Mouse (Mus musculus) embryonic facial prominence, embryonic 14.5 days (tissue): ENCODE measurements around the gene Stard10. TPM values are rescaled to one million over a fixed set of nuclear protein-coding genes. Genes with fewer than 3 reads are reported as not detected.

Source experiments
- ATAC-seq: fragments of 200-750 bp; cut with Nextera tagmentation; 2 replicates; pipeline ENCODE4 v1.8.0; 2017; ENCODE audit warnings: low read depth, moderate number of reproducible peaks, moderate TSS enrichment
- DNase-seq: peaks from one replicate; pipeline ENCODE4 v3.0.0-alpha.2; 2015; ENCODE audit warnings: low spot score
- H3K27ac ChIP-seq: fragments of 300-500 bp; sonication (generic); replicated peaks from 2 replicates; pipeline ENCODE4 v1.5.1; 2014; ENCODE audit warnings: low read depth, mild to moderate bottlenecking, low read length, moderate library complexity
- H3K27me3 ChIP-seq: fragments of 300-500 bp; sonication (generic); replicated peaks from 2 replicates; pipeline ENCODE4 v1.6.1; 2014; ENCODE audit warnings: low read length; ENCODE audit not compliant: control insufficient read depth, insufficient read depth
- H3K36me3 ChIP-seq: fragments of 300-500 bp; sonication (generic); 2 replicates; pipeline ENCODE4 v1.6.1; 2014; ENCODE audit warnings: low read length, mixed read lengths; ENCODE audit not compliant: control insufficient read depth, insufficient read depth
- H3K4me1 ChIP-seq: fragments of 300-500 bp; sonication (generic); 2 replicates; pipeline ENCODE4 v1.6.1; 2014; ENCODE audit warnings: antibody characterized with exemption, low read length; ENCODE audit not compliant: control insufficient read depth, insufficient read depth
- H3K4me2 ChIP-seq: fragments of 300-500 bp; sonication (generic); 2 replicates; pipeline ENCODE4 v1.6.1; 2014; ENCODE audit warnings: low read depth, mild to moderate bottlenecking, low read length, moderate library complexity, mixed read lengths
- H3K4me3 ChIP-seq: fragments of 300-500 bp; sonication (generic); 2 replicates; pipeline ENCODE4 v1.5.1; 2014; ENCODE audit warnings: low read depth, mild to moderate bottlenecking, low read length
- H3K9ac ChIP-seq: fragments of 300-500 bp; sonication (generic); 2 replicates; pipeline ENCODE4 v1.6.1; 2014; ENCODE audit warnings: low read depth, mild to moderate bottlenecking, low read length, moderate library complexity, mixed read lengths
- H3K9me3 ChIP-seq: fragments of 300-500 bp; sonication (generic); 2 replicates; pipeline ENCODE4 v1.6.1; 2016; ENCODE audit warnings: low read length; ENCODE audit not compliant: control insufficient read depth
- WGBS: fragments of 180-500 bp; shearing (Covaris S2); extraction: QIAGEN DNeasy Blood & Tissue Kit; methylation state at CpG from one replicate; pipeline ENCODE4 v1.1.7; 2014; 5-methylcytosine and 5-hydroxymethylcytosine counted together
- polyA plus RNA-seq: library from polyadenylated mRNA; unstranded; fragments of >200 nt; fragmentation: Nextera tagmentation; extraction: Ambion mirVana; gene quantifications from 2 replicates; pipeline ENCODE4 v1.2.1, GENCODE M21; 2014

The Stard10 gene
- polyA plus RNA-seq, 1 experiment from 2014 or later, result 21.5 TPM

DNA sequence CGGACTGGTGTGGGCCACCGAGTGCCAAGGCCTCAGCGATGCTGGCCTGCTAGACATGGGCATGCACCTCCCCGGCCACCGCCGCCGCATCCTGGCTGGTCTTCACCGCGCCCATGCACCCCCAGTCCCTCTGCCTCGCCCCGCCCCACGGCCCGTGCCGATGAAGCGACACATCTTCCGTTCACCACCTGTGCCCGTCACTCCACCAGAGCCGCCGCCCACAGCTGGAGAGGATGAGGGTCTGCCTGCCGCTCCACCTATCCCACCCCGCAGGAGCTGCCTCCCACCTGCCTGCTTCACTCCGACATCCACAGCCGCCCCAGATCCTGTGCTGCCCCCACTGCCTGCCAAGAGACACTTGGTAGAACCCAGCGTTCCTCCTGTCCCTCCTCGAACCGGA is 56.2 kb downstream of the Stard10 start:
- Histone ChIP-seq H3K4me1 (peaks cover 2% of the 10 kb centered on the region; the same call in 1 of the 2 replicates), H3K27me3 (no peaks in the 10 kb centered on the region), H3K4me2 (no peak overlapping the region), H3K9ac (no peak overlapping the region), H3K36me3 (no peaks in the 10 kb centered on the region), H3K27ac (no peak overlapping the region), H3K9me3 (no peaks in the 10 kb centered on the region), H3K4me3 (no peak overlapping the region)
- DNase-seq, result no peak
- 84% methylated on average over 17 of the region's 26 CpGs for WGBS
- peak; percentile 15; the same call in 1 of the 2 replicates for ATAC-seq

DNA sequence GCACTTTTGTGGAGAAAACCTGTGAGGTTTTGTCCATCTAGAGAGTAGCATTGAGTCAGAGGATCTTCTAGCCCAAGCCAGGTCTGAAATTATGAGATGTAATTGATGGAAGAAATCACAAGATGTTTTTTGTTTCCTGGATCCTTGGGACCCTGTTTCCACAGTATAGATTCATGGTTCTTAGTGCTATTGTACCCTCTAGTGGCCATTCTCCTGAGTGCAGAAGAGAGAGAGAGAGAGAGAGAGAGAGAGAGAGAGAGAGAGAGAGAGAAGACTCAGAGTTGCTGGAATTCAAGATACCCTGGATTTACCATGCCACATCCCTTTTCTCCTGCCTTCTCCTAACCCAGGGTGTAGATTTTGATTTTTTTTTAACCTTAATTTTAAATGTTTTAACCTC is 57.3 kb downstream of the Stard10 start:
- ATAC-seq (peak; percentile 42; the same call in 1 of the 2 replicates), DNase-seq (peak; percentile 83)
- Histone ChIP-seq H3K27me3 (no peaks in the 10 kb centered on the region), H3K27ac (no peak overlapping the region), H3K9me3 (no peaks in the 10 kb centered on the region), H3K4me3 (no peak overlapping the region), H3K9ac (no peak overlapping the region), H3K4me1 (peaks cover 5% of the 10 kb centered on the region; the same call in 1 of the 2 replicates), H3K4me2 (no peak overlapping the region), H3K36me3 (no peaks in the 10 kb centered on the region)

DNA sequence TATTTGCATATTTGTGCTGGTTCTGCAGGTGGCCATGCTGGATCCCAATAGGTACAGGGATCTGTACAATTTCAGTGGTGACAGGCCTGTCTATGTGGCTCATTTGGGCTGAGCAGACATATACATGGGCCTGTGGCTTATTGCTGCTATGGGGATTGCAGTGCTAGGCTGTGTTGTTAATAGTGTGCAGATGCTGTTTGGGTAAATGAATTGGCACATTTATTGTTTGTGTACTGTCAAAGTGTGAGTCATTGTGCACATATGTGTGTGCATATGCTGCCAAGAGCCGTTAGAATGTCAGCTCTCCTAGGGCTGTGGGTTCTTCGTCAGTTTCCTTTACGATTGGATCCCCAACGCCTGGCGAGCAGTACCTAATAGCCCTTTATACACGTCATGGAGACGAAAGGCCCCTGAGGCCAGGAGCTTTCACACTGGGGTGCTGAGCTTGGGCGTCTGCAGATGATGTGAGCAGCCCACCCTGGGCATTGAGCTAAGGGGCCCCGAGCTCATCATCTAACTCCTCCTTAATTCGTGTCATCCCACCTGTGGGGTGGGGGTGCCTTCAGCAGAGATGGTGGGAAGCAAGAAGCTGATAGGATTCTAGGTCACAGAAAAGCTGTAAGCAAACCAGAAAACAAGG is 59.9 kb downstream of the Stard10 start:
- H3K36me3 ChIP-seq, result no peaks in the 10 kb centered on the region
- ATAC-seq (peak; percentile 3; the same call in 1 of the 2 replicates), DNase-seq (peak; percentile 56)
- H3K27me3 ChIP-seq, result no peaks in the 10 kb centered on the region
- H3K4me2 ChIP-seq, result no peak overlapping the region
- 71% methylated on average over 10 of the region's 10 CpGs for WGBS
- H3K4me1 ChIP-seq, result peaks cover 5% of the 10 kb centered on the region; the same call in 1 of the 2 replicates
- no peak overlapping the region for H3K9ac ChIP-seq
- no peaks in the 10 kb centered on the region for H3K9me3 ChIP-seq
- no peak overlapping the region for H3K4me3 ChIP-seq
- no peak overlapping the region for H3K27ac ChIP-seq

DNA sequence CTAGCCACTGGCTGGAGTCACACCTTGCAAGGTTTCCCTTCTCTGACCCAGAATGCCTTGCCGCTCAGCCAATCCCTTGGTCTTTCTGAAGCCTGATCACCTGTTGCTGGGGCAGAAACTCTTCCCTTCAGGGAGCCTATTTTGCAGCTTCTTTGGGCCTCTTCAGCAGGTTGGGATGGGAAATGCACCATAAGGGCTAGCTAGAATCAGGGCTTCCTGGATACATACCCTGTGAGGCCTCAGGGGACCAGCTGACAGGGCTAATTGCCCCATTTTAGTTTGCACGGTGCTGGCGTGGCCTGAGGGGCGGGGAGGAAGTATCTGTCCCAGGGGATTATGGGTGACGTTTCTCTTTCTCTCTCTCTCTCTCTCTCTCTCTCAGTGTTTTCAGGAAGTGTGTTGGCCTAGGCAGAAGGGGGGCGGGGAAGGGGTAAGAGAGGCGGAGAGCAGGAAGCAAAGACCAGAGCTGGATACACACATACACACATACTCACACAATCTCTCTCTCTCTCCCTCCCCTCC is 60.9 kb downstream of the Stard10 start:
- no peaks in the 10 kb centered on the region for H3K27me3 ChIP-seq
- no peaks in the 10 kb centered on the region for H3K9me3 ChIP-seq
- peak overlapping the region; percentile 19; the same call in 1 of the 2 replicates for H3K4me3 ChIP-seq
- H3K4me1 ChIP-seq, result peaks cover 5% of the 10 kb centered on the region; the same call in 1 of the 2 replicates
- H3K36me3 ChIP-seq, result no peaks in the 10 kb centered on the region
- ATAC-seq (peak; percentile 72), DNase-seq (peak; percentile 81)
- peak overlapping the region; percentile 43; the same call in 1 of the 2 replicates for H3K9ac ChIP-seq
- H3K27ac ChIP-seq, result peak overlapping the region; percentile 71
- H3K4me2 ChIP-seq, result peak overlapping the region; percentile 42
- WGBS, result 17% methylated on average over 7 of the region's 7 CpGs

DNA sequence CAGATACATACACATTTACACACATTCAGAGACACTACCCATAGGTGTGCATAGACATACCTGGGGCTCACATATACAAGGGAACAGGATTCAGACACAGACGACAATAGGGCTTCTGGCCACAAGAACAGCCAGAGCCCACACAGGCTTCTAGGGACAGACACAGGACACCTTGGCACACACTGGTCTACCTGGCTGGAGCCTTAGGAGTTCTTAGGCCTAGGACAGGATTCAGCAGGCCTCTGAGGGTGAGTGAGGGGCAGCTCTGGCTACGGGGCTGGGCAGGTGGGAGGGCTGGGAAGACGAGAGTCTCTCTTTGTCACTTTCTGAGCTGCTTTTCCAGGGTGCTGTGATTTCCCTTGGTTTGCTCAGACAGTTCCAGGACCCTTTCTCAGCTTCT is 61.4 kb downstream of the Stard10 start:
- WGBS, result 40% methylated on average over 3 of the region's 3 CpGs
- no peak for ATAC-seq
- DNase-seq, result no peak

DNA sequence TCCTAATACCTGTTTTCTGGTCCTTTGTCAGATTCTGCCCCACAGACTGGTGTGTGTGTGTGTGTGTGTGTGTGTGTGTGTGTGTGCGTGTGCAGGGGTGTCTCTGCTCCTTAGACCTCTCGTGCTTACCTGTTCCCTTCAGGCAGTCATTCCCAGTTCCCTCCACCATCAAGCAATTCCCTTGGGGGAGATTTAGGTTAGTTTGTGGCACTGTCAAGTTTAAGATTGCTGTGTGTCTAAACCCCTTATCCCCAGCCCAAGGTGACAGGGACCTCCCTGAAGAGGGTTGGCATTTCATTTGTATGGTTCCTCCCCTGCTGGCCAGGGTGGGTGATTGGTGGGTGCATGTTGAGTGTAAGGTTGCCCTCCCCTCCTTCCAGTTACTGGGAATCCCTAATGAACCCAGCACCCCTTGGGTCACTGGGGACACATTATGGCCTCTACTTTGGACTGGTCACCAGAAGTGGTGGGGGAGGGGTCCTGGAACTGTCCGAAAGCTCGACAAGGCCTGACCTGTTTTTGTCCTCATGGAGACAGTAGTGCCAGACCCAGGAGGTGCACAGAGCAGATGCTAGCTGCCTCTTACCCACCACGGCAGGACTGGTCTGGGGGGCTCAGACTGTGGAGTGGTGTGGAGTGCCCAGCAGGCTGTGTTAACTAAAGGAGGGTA is 62.0 kb downstream of the Stard10 start:
- peaks cover 5% of the 10 kb centered on the region; the same call in 1 of the 2 replicates for H3K4me1 ChIP-seq
- H3K9ac ChIP-seq, result peak overlapping the region; percentile 43
- ATAC-seq (no peak), DNase-seq (no peak)
- H3K4me2 ChIP-seq, result peak overlapping the region; percentile 42
- H3K36me3 ChIP-seq, result no peaks in the 10 kb centered on the region
- WGBS, result 46% methylated on average over 5 of the region's 5 CpGs
- H3K9me3 ChIP-seq, result no peaks in the 10 kb centered on the region
- H3K27ac ChIP-seq, result peak overlapping the region; percentile 71; the same call in 1 of the 2 replicates
- no peak overlapping the region for H3K4me3 ChIP-seq
- no peaks in the 10 kb centered on the region for H3K27me3 ChIP-seq

More for the DNA sequence above, 61.4 kb downstream of the Stard10 start:
- H3K4me3 ChIP-seq, result peak overlapping the region; percentile 19; the same call in 1 of the 2 replicates
- peak overlapping the region; percentile 43 for H3K9ac ChIP-seq
- peak overlapping the region; percentile 71 for H3K27ac ChIP-seq
- H3K36me3 ChIP-seq, result no peaks in the 10 kb centered on the region
- H3K4me2 ChIP-seq, result peak overlapping the region; percentile 42
- H3K9me3 ChIP-seq, result no peaks in the 10 kb centered on the region
- no peaks in the 10 kb centered on the region for H3K27me3 ChIP-seq
- peaks cover 5% of the 10 kb centered on the region; the same call in 1 of the 2 replicates for H3K4me1 ChIP-seq

DNA sequence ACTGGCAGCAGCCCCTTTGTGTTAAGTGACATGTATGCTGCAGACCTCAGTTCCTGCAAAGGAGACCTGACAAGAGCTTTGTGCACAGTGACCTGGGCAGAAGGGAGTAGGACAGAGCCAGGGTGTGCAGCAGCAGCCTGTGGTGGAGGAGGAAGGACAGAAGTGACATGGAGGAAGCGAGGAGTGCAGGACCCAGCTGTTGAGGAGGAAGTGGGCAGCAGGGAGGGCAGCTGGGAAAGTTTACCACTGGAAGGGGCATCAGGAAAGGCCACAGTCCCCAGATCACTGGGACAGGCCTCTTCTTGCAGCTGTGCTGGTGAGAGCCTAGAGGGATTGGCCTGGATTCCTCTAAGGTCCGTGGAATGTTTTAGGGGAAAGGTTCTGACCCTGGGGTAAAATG is 62.8 kb downstream of the Stard10 start:
- WGBS, result 49% methylated on average over 2 of the region's 2 CpGs

DNA sequence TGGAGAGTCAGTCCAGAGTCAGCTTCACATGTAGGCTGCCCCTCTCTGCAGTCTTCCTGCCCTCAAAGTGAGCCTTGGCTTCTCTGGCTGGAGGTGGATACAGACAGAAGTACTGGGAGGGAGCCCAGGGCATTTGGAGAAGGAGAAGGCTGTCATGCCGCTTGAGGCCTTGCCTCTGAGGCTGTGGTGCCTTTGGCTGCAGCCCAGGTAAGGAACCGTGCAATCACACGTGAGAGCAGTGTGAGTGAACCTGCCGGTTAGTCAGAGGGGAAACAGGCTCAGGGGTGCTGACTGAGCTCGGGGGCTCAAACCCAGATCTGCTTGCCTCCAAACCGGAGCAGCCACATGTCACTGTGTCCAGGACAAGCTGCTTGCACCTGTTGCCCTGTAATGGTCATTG is 64.6 kb downstream of the Stard10 start:
- Histone ChIP-seq H3K4me2 (no peak overlapping the region), H3K9ac (no peak overlapping the region), H3K27ac (no peak overlapping the region), H3K9me3 (no peaks in the 10 kb centered on the region), H3K36me3 (no peaks in the 10 kb centered on the region), H3K27me3 (no peaks in the 10 kb centered on the region), H3K4me3 (no peak overlapping the region), H3K4me1 (peaks cover 17% of the 10 kb centered on the region)
- no peak for DNase-seq
- 57% methylated on average over 6 of the region's 6 CpGs for WGBS
- ATAC-seq, result no peak

More for the DNA sequence above, 62.8 kb downstream of the Stard10 start:
- Histone ChIP-seq H3K4me3 (no peak overlapping the region), H3K36me3 (no peaks in the 10 kb centered on the region), H3K27me3 (no peaks in the 10 kb centered on the region), H3K9me3 (no peaks in the 10 kb centered on the region), H3K9ac (peak overlapping the region; percentile 43; the same call in 1 of the 2 replicates), H3K4me1 (peaks cover 5% of the 10 kb centered on the region; the same call in 1 of the 2 replicates), H3K27ac (no peak overlapping the region), H3K4me2 (0 out of 2 replicates have a peak overlapping the region, but pooled peaks have one; percentile 42)
- DNase-seq (no peak), ATAC-seq (no peak)
